ENCODE assay signal across 8 mouse cellular contexts in genomic region chr6:18029746-18030656, GRCm38 (mm10). TPM values are rescaled to one million over a fixed set of nuclear protein-coding genes. Genes with fewer than 3 reads are reported as not detected.
DNase-seq lines count a peak whose midpoint lies in the region; ATAC-seq and TF ChIP-seq lines count a peak whose summit lies in the region.

TSS of gene Wnt2 (minus strand) at chr6:18030585.

- DNase-seq in kidney, adult 2 months = peak; percentile 10
- DNase-seq in kidney, adult 8-10 months = no peak
- peak; percentile 53 for DNase-seq in ZHBTc4 (ENCODE audit: low read depth, low spot score)
- peak; percentile 56 for DNase-seq in forebrain, embryonic 11.5 days (ENCODE audit: low spot score)
- DNase-seq in testis, postnatal 10 days (ENCODE audit: low spot score) = peak; percentile 44
- no peak for DNase-seq in thymus, postnatal 0 days (ENCODE audit: low spot score)

- peak within 1 kb of the TSS; percentile 35; the same call in 1 of the 2 replicates for H3K4me3 ChIP-seq in kidney, adult 2 months (ENCODE audit: insufficient read depth, low read depth, low read length)
- peak within 1 kb of the TSS; percentile 38 for H3K4me3 ChIP-seq in forebrain, embryonic 11.5 days (ENCODE audit: low read depth, low read length)
- H3K4me3 ChIP-seq in intestine, embryonic 15.5 days (replicated peaks) = peak within 1 kb of the TSS; percentile 46

- no peaks in the 10 kb centered on the region for H3K4me1 ChIP-seq in kidney, adult 2 months (ENCODE audit: control insufficient read depth, insufficient read depth, low read length)
- H3K4me1 ChIP-seq in forebrain, embryonic 11.5 days (replicated peaks; ENCODE audit: control insufficient read depth, insufficient read depth, low read length) = peaks cover 8% of the 10 kb centered on the region; the same call in 1 of the 2 replicates
- H3K4me1 ChIP-seq in intestine, embryonic 15.5 days (replicated peaks) = peaks cover 21% of the 10 kb centered on the region

- 1% methylated on average over 47 of the region's 47 CpGs for WGBS in kidney, adult 2 months
- WGBS in forebrain, embryonic 11.5 days = 2% methylated on average over 47 of the region's 47 CpGs
- WGBS in intestine, embryonic 15.5 days = 2% methylated on average over 47 of the region's 47 CpGs

- no peaks in the 10 kb centered on the region for H3K36me3 ChIP-seq in kidney, adult 2 months (ENCODE audit: control insufficient read depth, insufficient read depth, low read length)
- no peaks in the 10 kb centered on the region for H3K36me3 ChIP-seq in forebrain, embryonic 11.5 days (ENCODE audit: control insufficient read depth, insufficient read depth, low read length)
- no peaks in the 10 kb centered on the region for H3K36me3 ChIP-seq in intestine, embryonic 15.5 days

- H3K27me3 ChIP-seq in kidney, adult 2 months (replicated peaks; ENCODE audit: control insufficient read depth, insufficient read depth, low read length) = no peaks in the 10 kb centered on the region
- peaks cover 36% of the 10 kb centered on the region for H3K27me3 ChIP-seq in forebrain, embryonic 11.5 days (ENCODE audit: control insufficient read depth, insufficient read depth, low read length)
- peaks cover 42% of the 10 kb centered on the region for H3K27me3 ChIP-seq in intestine, embryonic 15.5 days (replicated peaks)

- TF ChIP-seq CTCF in kidney, adult 2 months (conservative IDR thresholded peaks at IDR 0.05; ENCODE audit: insufficient read depth, insufficient read length, low read depth, low read length) = no peak

- no peak for TF ChIP-seq POLR2A in kidney, adult 2 months (IDR thresholded peaks at IDR 0.05; ENCODE audit: low read depth, low read length)

- no peaks in the 10 kb centered on the region for H3K9me3 ChIP-seq in forebrain, embryonic 11.5 days (ENCODE audit: control insufficient read depth, low read length)
- H3K9me3 ChIP-seq in intestine, embryonic 15.5 days = no peaks in the 10 kb centered on the region

- no peak within 1 kb of the TSS for H3K27ac ChIP-seq in kidney, adult 2 months (ENCODE audit: insufficient read depth, low read depth, low read length)
- no peak within 1 kb of the TSS for H3K27ac ChIP-seq in forebrain, embryonic 11.5 days (ENCODE audit: low read depth, low read length)
- no peak within 1 kb of the TSS for H3K27ac ChIP-seq in intestine, embryonic 15.5 days

- peak within 1 kb of the TSS; percentile 85 for H3K4me2 ChIP-seq in forebrain, embryonic 11.5 days (ENCODE audit: low read depth, low read length, severe bottlenecking)
- H3K4me2 ChIP-seq in intestine, embryonic 15.5 days (replicated peaks) = peak within 1 kb of the TSS; percentile 95

- ATAC-seq in forebrain, embryonic 11.5 days (replicated peaks; ENCODE audit: low FRiP score) = peak; percentile 28
- peak; percentile 70 for ATAC-seq in intestine, embryonic 15.5 days
- ATAC-seq in megakaryocyte progenitor cell, adult 5-6 weeks (replicated peaks; ENCODE audit: poor library complexity) = peak; percentile 84

- H3K9ac ChIP-seq in forebrain, embryonic 11.5 days (ENCODE audit: low read length) = no peak within 1 kb of the TSS
- peak within 1 kb of the TSS; percentile 23 for H3K9ac ChIP-seq in intestine, embryonic 15.5 days

RNA-seq across cellular contexts. Expression of gene Wnt2, which starts in this region (rescaled TPM):
- 0.35 and 0.52 TPM in 2 replicates for polyA plus RNA-seq in kidney, adult 2 months (2012; rRNA removed)
- 0.61 and 0.65 TPM in 2 replicates for polyA plus RNA-seq in forebrain, embryonic 11.5 days (2014; fragmentation: Nextera tagmentation; extraction: Ambion mirVana)
- 0.58 and 0.79 TPM in 2 replicates for polyA plus RNA-seq in intestine, embryonic 15.5 days (2015; fragmentation: Nextera tagmentation; extraction: Ambion mirVana)
- total RNA-seq in megakaryocyte progenitor cell, adult 5-6 weeks (2015) = not detected in 2 replicates
- not detected in 2 replicates for total RNA-seq in megakaryocyte progenitor cell, adult 5-6 weeks (2017)
- 0.39 and 0.77 TPM in 2 replicates for polyA plus RNA-seq in thymus, postnatal 0 days (2015; fragmentation: Nextera tagmentation; extraction: Ambion mirVana)

Comparison
In these comparisons a context has a peak if more than half of its experiments do, and no peak if none do; other contexts are left out.
1. Peak in DNase-seq and H3K4me3 ChIP-seq in kidney, adult 2 months; RNA of the gene not detected or under 1 TPM.
2. Peak in DNase-seq, ATAC-seq, H3K4me3 ChIP-seq and H3K4me2 ChIP-seq in forebrain, embryonic 11.5 days; RNA of the gene not detected or under 1 TPM.
3. Peak in ATAC-seq, H3K4me3 ChIP-seq, H3K9ac ChIP-seq and H3K4me2 ChIP-seq in intestine, embryonic 15.5 days; RNA of the gene not detected or under 1 TPM.
4. Peak in ATAC-seq in megakaryocyte progenitor cell, adult 5-6 weeks; RNA of the gene not detected or under 1 TPM.
5. DNase-seq: peak in ZHBTc4 (single experiment) and testis, postnatal 10 days (single experiment); none in kidney, adult 8-10 months (0 of 2) and thymus, postnatal 0 days (single experiment).
6. ATAC-seq: peak in every context shown above with its lines; median percentile 84 in megakaryocyte progenitor cell, adult 5-6 weeks; 70 in intestine, embryonic 15.5 days; 28 in forebrain, embryonic 11.5 days.
7. Peak in every context shown above with its lines, with median percentiles within 50 percentile points of each other: H3K4me3 ChIP-seq.